Mouse (Mus musculus): ENCODE results near the gene Ctdsp2.

- TF ChIP-seq TAL1 (IDR thresholded peaks at IDR 0.05; ENCODE audit: low read length) (no peak), GATA1 (IDR thresholded peaks at IDR 0.05; ENCODE audit: low read length) (no peak)
Observed at GRCm38 (mm10) chr10:127030336-127031296, 52.1 kb downstream of the Ctdsp2 start, which contains the start of gene Tsfm.

Data from erythroblast, embryonic 14.5 days (primary cell).